Mouse (Mus musculus) brain, embryonic 14.5 days (tissue): ENCODE data around the gene Trappc12. TPM values are rescaled to one million over a fixed set of nuclear protein-coding genes. Genes with fewer than 3 reads are reported as not detected.
A peak's percentile ranks its signal among the peaks of the same experiment; 100 is the strongest.

Experiments used
- DNase-seq: peaks from one replicate; pipeline ENCODE4 v3.0.0-alpha.2; 2011; ENCODE audit warnings: low read depth
- CTCF ChIP-seq: fragments of 200-500 bp; IDR thresholded peaks from 2 replicates; pipeline ENCODE4 v1.5.1; 2012; ENCODE audit warnings: inconsistent platforms, mild to moderate bottlenecking, moderate library complexity, borderline replicate concordance; ENCODE audit not compliant: insufficient read depth, insufficient read length; ENCODE audit errors: extremely low read depth
- POLR2A ChIP-seq: fragments of 200-500 bp; IDR thresholded peaks from 2 replicates; pipeline ENCODE4 v1.6.1; 2012; ENCODE audit warnings: mild to moderate bottlenecking, inconsistent platforms, borderline replicate concordance; ENCODE audit not compliant: poor library complexity, insufficient read depth, insufficient read length, severe bottlenecking; ENCODE audit errors: extremely low read depth
- polyA plus RNA-seq: library from polyadenylated mRNA; depleted of rRNA; stranded (reverse); fragments of >200 nt; gene quantifications from 2 replicates; pipeline ENCODE4 v1.2.3, GENCODE M21; 2012

Gene Trappc12
- polyA plus RNA-seq, 1 experiment: 40.6 TPM

GRCm38 (mm10) chr12:28732631-28733030 is 17.6 kb downstream of the Trappc12 start:
- TF ChIP-seq CTCF: no peak
- DNase-seq: no peak

GRCm38 (mm10) chr12:28727061-28727460 is 23.2 kb downstream of the Trappc12 start:
- TF ChIP-seq CTCF: no peak
- TF ChIP-seq POLR2A: no peak
- no peak for DNase-seq

- DNase-seq: no peak
- TF ChIP-seq CTCF: no peak
- no peak for TF ChIP-seq POLR2A
These were observed 24.1 kb downstream of the Trappc12 start for GRCm38 (mm10) chr12:28726204-28726603.

DNA sequence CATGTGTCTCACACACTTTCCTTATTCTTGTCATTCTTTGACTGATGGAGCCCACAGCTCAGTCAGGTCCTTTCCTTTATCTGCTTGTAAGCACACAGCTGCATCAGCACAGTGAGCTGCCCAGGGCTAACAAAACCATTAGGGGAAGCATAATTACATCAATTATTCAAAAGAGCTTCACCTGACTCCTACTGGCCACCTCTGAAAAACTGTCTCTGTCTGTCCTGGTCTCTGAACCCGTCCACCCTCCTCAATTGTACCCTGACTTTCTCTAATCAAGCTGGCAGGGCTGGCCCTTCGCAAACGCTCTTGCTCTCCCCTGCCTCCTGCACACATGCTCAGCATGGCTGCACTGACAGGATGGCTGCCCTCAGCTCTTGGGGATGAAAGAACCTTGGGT is 25.9 kb downstream of the Trappc12 start:
- TF ChIP-seq POLR2A (no peak), CTCF (no peak)
- no peak for DNase-seq

GRCm38 (mm10) chr12:28718106-28718505 is 32.2 kb downstream of the Trappc12 start:
- TF ChIP-seq CTCF (no peak), POLR2A (no peak)
- DNase-seq: no peak

DNA sequence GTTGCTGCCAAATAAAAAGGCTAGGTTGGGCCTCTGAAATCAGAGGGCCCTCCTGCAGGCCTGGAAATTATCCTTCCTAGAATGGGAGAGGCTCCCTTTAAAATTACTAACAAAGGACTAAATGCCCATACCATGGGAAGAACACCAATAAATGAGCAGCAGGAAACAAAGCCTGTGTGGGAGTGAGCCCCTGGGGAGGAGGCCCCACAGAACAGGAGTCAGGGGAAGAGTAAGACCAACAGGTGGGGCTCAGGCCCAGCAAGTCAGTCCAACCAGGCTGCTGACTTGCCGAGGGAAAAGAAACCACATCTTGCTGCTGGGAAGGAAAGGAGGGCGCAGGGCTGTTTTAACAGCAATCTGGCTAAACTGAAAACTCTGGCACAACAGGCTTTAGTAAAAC is 33.2 kb downstream of the Trappc12 start:
- DNase-seq: no peak
- TF ChIP-seq POLR2A (no peak), CTCF (no peak)

GRCm38 (mm10) chr12:28714822-28715632 is 35.2 kb downstream of the Trappc12 start:
- no peak for DNase-seq
- TF ChIP-seq POLR2A (no peak), CTCF (no peak)

GRCm38 (mm10) chr12:28710566-28711185 is 39.6 kb downstream of the Trappc12 start:
- peak; percentile 34 for DNase-seq

DNA sequence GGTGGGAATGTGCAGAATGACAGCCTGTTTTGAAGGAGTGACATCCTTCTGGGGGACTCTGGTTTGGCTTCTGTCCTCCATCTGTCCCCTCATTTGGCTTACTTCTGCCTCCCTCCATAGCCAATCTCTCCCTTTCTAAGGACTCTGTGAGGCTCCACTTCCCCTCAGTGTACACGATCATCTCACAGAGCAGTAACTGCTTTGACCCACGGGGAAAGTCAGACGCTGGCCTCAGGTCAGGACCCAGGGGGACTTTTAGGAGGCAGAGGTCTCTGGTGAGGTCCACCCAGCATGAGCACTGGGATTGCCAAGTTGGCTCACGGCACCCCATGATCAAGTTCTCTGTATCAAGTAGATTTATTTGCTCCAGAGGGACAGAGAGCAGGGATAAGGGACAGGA is 42.1 kb downstream of the Trappc12 start:
- TF ChIP-seq CTCF: no peak
- TF ChIP-seq POLR2A: no peak
- no peak for DNase-seq

More at GRCm38 (mm10) chr12:28710566-28711185, 39.6 kb downstream of the Trappc12 start:
- TF ChIP-seq CTCF (no peak), POLR2A (no peak)

DNA sequence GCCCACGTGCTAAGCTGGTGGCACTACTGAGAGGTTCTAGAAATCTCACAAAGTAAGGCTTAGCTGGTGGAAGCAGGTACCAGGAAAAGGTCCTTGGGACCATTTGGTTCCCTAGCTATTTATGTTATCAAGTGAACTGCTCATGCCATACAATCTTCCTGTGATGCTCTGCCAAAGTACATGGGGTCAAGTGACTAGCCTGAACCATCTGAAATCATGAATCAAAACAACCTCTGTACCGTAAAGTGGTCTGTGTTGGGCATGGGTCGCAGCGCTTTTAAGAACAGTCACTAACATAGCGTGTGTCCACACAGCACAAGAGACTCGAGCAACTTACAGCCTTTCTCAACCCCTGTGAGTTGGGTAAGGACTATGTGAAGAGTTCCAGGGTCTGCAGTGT is 45.1 kb downstream of the Trappc12 start:
- DNase-seq: no peak
- TF ChIP-seq POLR2A: no peak
- TF ChIP-seq CTCF: no peak

- peak; percentile 16; the same call in 1 of the 2 replicates for TF ChIP-seq CTCF
- TF ChIP-seq POLR2A: no peak
- DNase-seq: peak; percentile 48
These were observed 45.9 kb downstream of the Trappc12 start for GRCm38 (mm10) chr12:28704381-28704780.

GRCm38 (mm10) chr12:28701302-28701701 is 49.0 kb downstream of the Trappc12 start:
- DNase-seq: no peak
- TF ChIP-seq POLR2A: no peak
- no peak for TF ChIP-seq CTCF
